Mouse (Mus musculus) B cell, adult (primary cell): ENCODE results near the gene Zswim5. TPM values are rescaled to one million over a fixed set of nuclear protein-coding genes. Genes with fewer than 3 reads are reported as not detected.

ENCODE experiments used
- total RNA-seq: library from RNA; stranded (reverse); gene quantifications from 4 replicates; pipeline ENCODE4 v1.2.4, GENCODE M21; 2023; ENCODE audit not compliant: inconsistent age

Zswim5 gene
- total RNA-seq: not detected in 4 replicates

GRCm38 (mm10) chr4:116876995-116877728, at the start of gene Zswim5:
Gene Zswim5 (plus strand): TSS chr4:116877376.

DNA sequence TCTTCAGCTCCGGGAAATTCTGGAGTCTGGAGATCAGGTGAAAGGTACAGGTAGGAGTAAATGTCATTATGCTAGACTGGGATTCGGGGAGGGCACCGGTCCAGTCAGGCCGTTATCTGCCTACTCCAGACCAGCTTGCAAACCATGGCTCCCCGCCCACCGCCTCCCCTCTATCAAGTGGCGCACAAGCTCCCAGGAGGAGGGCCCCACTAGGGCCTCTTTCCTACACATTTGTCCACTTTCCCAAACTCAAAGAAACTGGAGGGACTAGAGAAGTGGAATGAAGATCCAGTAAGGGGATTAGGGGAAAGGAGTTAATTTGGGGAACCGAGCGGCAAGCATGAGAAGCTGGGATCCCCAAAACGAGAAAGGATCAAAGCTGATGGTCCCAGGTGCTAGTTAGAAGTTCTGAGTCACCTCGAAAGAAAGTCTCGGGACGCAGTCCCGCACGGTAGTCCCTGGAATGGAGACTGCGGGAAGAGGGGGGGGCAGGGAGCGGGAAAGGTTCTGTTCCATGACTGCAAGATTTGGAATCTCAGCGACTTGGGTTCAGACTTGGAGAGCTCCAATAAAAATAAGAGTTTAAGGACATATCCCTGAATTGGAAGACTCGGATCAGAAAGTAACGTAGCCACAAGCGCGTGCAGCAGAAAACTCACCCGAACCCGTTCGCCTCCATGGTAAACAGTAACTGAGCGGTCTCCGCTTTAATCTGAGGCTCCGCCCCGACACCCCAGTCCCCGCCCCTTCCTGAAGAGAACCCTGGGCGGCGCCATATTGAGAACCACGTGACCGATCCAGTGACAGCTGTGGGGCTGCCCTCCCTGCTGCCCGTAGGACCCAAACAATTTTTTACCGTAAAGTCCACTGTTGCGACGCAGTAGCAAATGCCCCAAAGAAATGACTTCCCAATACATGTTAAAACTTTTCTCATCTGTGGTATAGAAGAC, 116.8 kb downstream of the Zswim5 start, which contains the start of gene Urod:
TSS of gene Urod (minus strand) at position 742 of the 950 bp plus-strand sequence.

DNA sequence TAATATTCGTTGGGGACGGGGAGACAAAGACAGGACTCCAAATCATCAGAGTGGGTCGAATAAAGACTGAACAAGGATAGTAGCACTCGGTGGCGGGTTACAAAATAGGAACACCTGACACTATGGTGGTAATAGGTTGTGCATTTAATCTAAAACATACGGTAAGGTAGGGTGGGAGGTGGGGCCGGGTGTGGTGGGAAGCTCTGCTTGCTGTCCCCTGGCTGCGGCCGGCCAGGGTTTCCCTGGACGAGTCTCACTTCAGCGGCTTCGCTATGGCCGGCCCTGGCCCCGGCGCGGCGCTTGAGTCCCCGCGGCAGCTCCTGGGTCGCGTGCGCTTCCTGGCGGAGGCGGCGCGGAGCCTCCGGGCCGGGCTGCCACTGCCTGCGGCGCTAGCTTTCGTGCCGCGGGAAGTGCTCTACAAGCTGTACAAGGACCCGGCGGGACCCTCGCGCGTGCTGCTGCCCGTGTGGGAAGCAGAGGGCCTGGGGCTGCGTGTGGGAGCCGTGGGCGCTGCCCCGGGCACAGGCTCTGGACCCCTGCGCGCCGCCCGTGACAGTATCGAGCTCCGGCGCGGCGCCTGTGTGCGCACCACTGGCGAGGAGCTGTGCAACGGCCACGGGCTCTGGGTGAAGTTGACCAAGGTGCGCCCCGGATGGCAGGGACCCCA, 118.1 kb downstream of the Zswim5 start, which contains the start of gene Hectd3:
TSS of gene Hectd3 (plus strand) at position 187 of the 667 bp plus-strand sequence.

DNA sequence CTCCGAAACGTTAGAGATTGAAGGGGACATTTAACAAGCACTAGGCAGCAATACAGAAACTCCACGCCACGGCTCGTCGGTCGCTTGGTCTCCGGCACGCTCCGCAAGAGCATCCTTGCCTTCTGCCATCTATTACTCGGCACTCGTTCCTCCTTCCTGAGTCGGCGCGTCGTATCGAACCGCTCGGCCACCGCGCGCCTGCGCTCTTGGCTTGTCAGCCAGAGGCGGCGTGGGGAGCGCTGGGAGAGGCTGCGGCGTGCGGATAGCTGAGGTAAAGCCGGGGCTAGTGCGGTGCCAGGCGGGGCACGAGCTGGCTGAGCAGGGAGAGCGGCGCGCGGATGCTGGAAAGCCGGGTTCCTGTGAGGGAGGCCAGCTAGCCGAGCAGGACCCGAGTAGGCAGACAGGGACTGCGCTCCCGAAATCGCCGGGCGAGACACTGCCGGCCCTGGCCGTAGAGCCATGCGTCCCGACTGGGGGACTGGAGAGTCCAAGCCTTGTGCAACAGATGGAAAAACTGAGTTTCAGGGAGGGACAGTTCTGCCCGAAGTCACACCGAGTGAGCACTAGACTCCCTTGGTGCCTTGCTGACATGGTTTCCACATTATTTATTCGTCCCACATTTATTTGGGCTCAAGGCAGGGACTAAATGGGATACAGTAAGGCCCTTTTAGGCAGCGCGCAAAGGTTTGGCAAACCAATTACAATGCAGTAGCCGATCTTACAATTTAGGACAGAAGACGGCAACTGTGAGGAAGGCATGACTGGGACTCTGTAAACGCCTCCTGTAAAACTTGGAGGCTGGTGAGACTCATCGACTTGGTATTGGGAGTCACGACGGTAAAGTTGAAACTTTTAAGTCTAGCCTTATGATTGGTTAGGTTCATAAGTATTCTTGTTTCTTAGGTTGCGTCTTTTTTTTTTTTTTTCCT, 142.3 kb downstream of the Zswim5 start, which contains the start of gene Eif2b3:
TSS of gene Eif2b3 (plus strand) at position 197 of the 929 bp plus-strand sequence.

Other genes starting within 250 kb of the Zswim5 start
- gene Nasp, start 249.4 kb upstream of the Zswim5 start, total RNA-seq: 60.5 to 64.7 TPM (median 62.3 TPM) in 4 replicates
- 185 to 206 TPM (median 194 TPM) in 4 replicates for gene Akr1a1, start 225.7 kb upstream of the Zswim5 start, total RNA-seq
- gene Prdx1, start 191.8 kb upstream of the Zswim5 start, total RNA-seq: 167 to 174 TPM (median 172 TPM) in 4 replicates
- gene Mmachc, start 169.0 kb upstream of the Zswim5 start, total RNA-seq: 4.3 to 6.3 TPM (median 6.0 TPM) in 4 replicates
- gene Ccdc163, start 168.9 kb upstream of the Zswim5 start, total RNA-seq: 21.9 to 26.4 TPM (median 24.3 TPM) in 4 replicates
- gene Tesk2, start 156.4 kb upstream of the Zswim5 start, total RNA-seq: 10.1 to 12.0 TPM (median 11.0 TPM) in 4 replicates
- gene Toe1, start 69.7 kb upstream of the Zswim5 start, total RNA-seq: 43.0 to 50.2 TPM (median 44.8 TPM) in 4 replicates
- gene Mutyh, start 69.7 kb upstream of the Zswim5 start, total RNA-seq: 13.3 to 30.0 TPM (median 20.1 TPM) in 4 replicates
- gene Hpdl, start 55.7 kb upstream of the Zswim5 start, total RNA-seq: not detected in 4 replicates
- gene Urod, start 117.0 kb downstream of the Zswim5 start, total RNA-seq: 41.8 to 57.5 TPM (median 55.2 TPM) in 4 replicates
- gene Hectd3, start 117.9 kb downstream of the Zswim5 start, total RNA-seq: 39.1 to 52.3 TPM (median 45.1 TPM) in 4 replicates
- 26.1 to 30.6 TPM (median 29.1 TPM) in 4 replicates for gene Eif2b3, start 142.0 kb downstream of the Zswim5 start, total RNA-seq
- 1.0 TPM in 1 of 4 replicates, not detected in the others for gene Ptch2, start 218.7 kb downstream of the Zswim5 start, total RNA-seq
- gene Btbd19, start 248.3 kb downstream of the Zswim5 start, total RNA-seq: 19.5 to 25.2 TPM (median 22.8 TPM) in 4 replicates
- gene Tctex1d4, start 249.4 kb downstream of the Zswim5 start, total RNA-seq: 0.78 TPM in 1 of 4 replicates, not detected in the others